Mouse (Mus musculus) kidney, adult 2 months (tissue): ENCODE data around the gene Rps28. TPM values are rescaled to one million over a fixed set of nuclear protein-coding genes. Genes with fewer than 3 reads are reported as not detected.
"Not testable (repeated sequence)": the region's sequence is repeated elsewhere in the genome, so short reads cannot be mapped to it uniquely, and the experiment has no call there.

ENCODE experiments used
- DNase-seq: peaks from one replicate; pipeline ENCODE4 v3.0.0; 2021
- H3K27ac ChIP-seq: fragments of 200-500 bp; 2 replicates; pipeline ENCODE4 v1.5.1; 2012; ENCODE audit warnings: low read depth, low read length, control low read depth, inconsistent platforms; ENCODE audit not compliant: insufficient read depth
- H3K27me3 ChIP-seq: fragments of 200-500 bp; replicated peaks from 2 replicates; pipeline ENCODE4 v1.6.1; 2012; ENCODE audit warnings: mild to moderate bottlenecking, moderate library complexity, low read length, inconsistent platforms; ENCODE audit not compliant: control insufficient read depth, insufficient read depth
- H3K36me3 ChIP-seq: fragments of 200-500 bp; 2 replicates; pipeline ENCODE4 v1.6.1; 2012; ENCODE audit warnings: mild to moderate bottlenecking, moderate library complexity, low read length, inconsistent platforms; ENCODE audit not compliant: control insufficient read depth, insufficient read depth
- H3K4me1 ChIP-seq: fragments of 200-500 bp; 2 replicates; pipeline ENCODE4 v1.6.1; 2011; ENCODE audit warnings: low read length; ENCODE audit not compliant: control insufficient read depth, insufficient read depth
- H3K4me3 ChIP-seq: fragments of 200-500 bp; 2 replicates; pipeline ENCODE4 v1.5.1; 2011; ENCODE audit warnings: mild to moderate bottlenecking, low read depth, low read length, control low read depth; ENCODE audit not compliant: insufficient read depth
- CTCF ChIP-seq: fragments of 200-500 bp; conservative IDR thresholded peaks from 2 replicates; pipeline ENCODE4 v1.5.1; 2011; ENCODE audit warnings: low read depth, mild to moderate bottlenecking, control low read depth, low read length, moderate library complexity, mixed read lengths; ENCODE audit not compliant: insufficient read depth, insufficient read length
- POLR2A ChIP-seq: fragments of 200-500 bp; IDR thresholded peaks from one replicate; pipeline ENCODE4 v1.6.1; 2011; ENCODE audit warnings: low read depth, low read length, control low read depth
- WGBS: fragments of 180-500 bp; shearing (Covaris S2); methylation state at CpG from one replicate; pipeline ENCODE4 v1.1.7; 2018; 5-methylcytosine and 5-hydroxymethylcytosine counted together
- polyA plus RNA-seq: library from polyadenylated mRNA; depleted of rRNA; stranded (reverse); fragments of >200 nt; gene quantifications from 2 replicates; pipeline ENCODE4 v1.2.3, GENCODE M21; 2012; rRNA removed

Rps28 gene
- 620 and 1,023 TPM in 2 replicates for polyA plus RNA-seq

GRCm38 (mm10) chr17:33824084-33824996, at the start of gene Rps28, which contains the start of gene Ndufa7:
Gene Rps28 (minus strand): TSS chr17:33824562.
Gene Ndufa7 (plus strand): TSS chr17:33824572.
- H3K27me3 ChIP-seq: no peaks in the 10 kb centered on the region
- H3K27ac ChIP-seq: peak within 1 kb of the TSS; percentile 84
- TF ChIP-seq POLR2A (peak; percentile 95), CTCF (no peak)
- peak within 1 kb of the TSS; percentile 77 for H3K4me3 ChIP-seq
- H3K4me1 ChIP-seq: peaks cover 22% of the 10 kb centered on the region
- peaks cover 2% of the 10 kb centered on the region; the same call in 1 of the 2 replicates for H3K36me3 ChIP-seq
- peak; percentile 99 for DNase-seq
- under 1% methylated on average over 51 of the region's 51 CpGs for WGBS

GRCm38 (mm10) chr17:33873537-33873936, 49.2 kb upstream of the Rps28 start, which contains the start of gene Gm7029:
Gene Gm7029 (plus strand): TSS chr17:33873837.
- H3K27me3 ChIP-seq, H3K36me3 ChIP-seq, H3K4me3 ChIP-seq, H3K27ac ChIP-seq, DNase-seq, H3K4me1 ChIP-seq: not testable (repeated sequence)
- no CpG with 5 or more reads among the region's 12 CpGs for WGBS

- Histone ChIP-seq H3K27ac (no peak overlapping the region), H3K4me1 (no peaks in the 10 kb centered on the region), H3K27me3 (no peaks in the 10 kb centered on the region), H3K4me3 (no peak overlapping the region), H3K36me3 (no peaks in the 10 kb centered on the region)
- DNase-seq: peak; percentile 64
- 31% methylated on average over 9 of the region's 9 CpGs for WGBS
- TF ChIP-seq POLR2A (no peak), CTCF (peak; percentile 76)
Measured at GRCm38 (mm10) chr17:33865330-33866030, 41.1 kb upstream of the Rps28 start.

GRCm38 (mm10) chr17:33857816-33858215, 33.5 kb upstream of the Rps28 start:
- Histone ChIP-seq H3K4me3 (no peak overlapping the region), H3K27me3 (no peaks in the 10 kb centered on the region), H3K4me1 (no peaks in the 10 kb centered on the region), H3K27ac (no peak overlapping the region), H3K36me3 (no peaks in the 10 kb centered on the region)
- no peak for DNase-seq
- 82% methylated on average over 4 of the region's 4 CpGs for WGBS
- TF ChIP-seq CTCF: no peak
- no peak for TF ChIP-seq POLR2A

GRCm38 (mm10) chr17:33851331-33851730, 27.0 kb upstream of the Rps28 start:
- DNase-seq: no peak
- Histone ChIP-seq H3K36me3 (0 out of 2 replicates have a peak, but pooled peaks cover 2% of the 10 kb centered on the region), H3K27ac (no peak overlapping the region), H3K4me1 (no peaks in the 10 kb centered on the region), H3K4me3 (no peak overlapping the region), H3K27me3 (no peaks in the 10 kb centered on the region)
- 36% methylated on average over 1 of the region's 1 CpGs for WGBS
- TF ChIP-seq CTCF (no peak), POLR2A (no peak)

- H3K4me1 ChIP-seq: peaks cover 6% of the 10 kb centered on the region; the same call in 1 of the 2 replicates
- WGBS: 83% methylated on average over 8 of the region's 8 CpGs
- no peak overlapping the region for H3K27ac ChIP-seq
- no peak overlapping the region for H3K4me3 ChIP-seq
- no peak for TF ChIP-seq CTCF
- no peak for TF ChIP-seq POLR2A
- no peaks in the 10 kb centered on the region for H3K27me3 ChIP-seq
- 0 out of 2 replicates have a peak, but pooled peaks cover 2% of the 10 kb centered on the region for H3K36me3 ChIP-seq
- no peak for DNase-seq
Measured at GRCm38 (mm10) chr17:33848139-33848538, 23.8 kb upstream of the Rps28 start.

GRCm38 (mm10) chr17:33844196-33844595, 19.8 kb upstream of the Rps28 start:
- 39% methylated on average over 1 of the region's 1 CpGs for WGBS
- no peak for TF ChIP-seq CTCF
- no peak for TF ChIP-seq POLR2A
- Histone ChIP-seq H3K27me3 (no peaks in the 10 kb centered on the region), H3K36me3 (0 out of 2 replicates have a peak, but pooled peaks cover 2% of the 10 kb centered on the region), H3K4me1 (peaks cover 6% of the 10 kb centered on the region; the same call in 1 of the 2 replicates), H3K27ac (no peak overlapping the region), H3K4me3 (no peak overlapping the region)
- no peak for DNase-seq
